Mouse (Mus musculus) stomach, embryonic 15.5 days (tissue): ENCODE measurements around the gene Rxfp4. TPM values are rescaled to one million over a fixed set of nuclear protein-coding genes. Genes with fewer than 3 reads are reported as not detected.
"Not testable (repeated sequence)": the region's sequence is repeated elsewhere in the genome, so short reads cannot be mapped to it uniquely, and the experiment has no call there.

Experiments used
- ATAC-seq: fragments of 200-750 bp; cut with Nextera tagmentation; 2 replicates; pipeline ENCODE4 v1.8.0; 2017; ENCODE audit warnings: low read depth, moderate number of reproducible peaks, moderate TSS enrichment; ENCODE audit not compliant: insufficient read depth, low FRiP score
- H3K27ac ChIP-seq: fragments of 300-500 bp; sonication (generic); 2 replicates; pipeline ENCODE4 v1.5.1; 2015; ENCODE audit warnings: mild to moderate bottlenecking, inconsistent platforms
- H3K27me3 ChIP-seq: fragments of 300-500 bp; sonication (generic); replicated peaks from 2 replicates; pipeline ENCODE4 v1.6.1; 2015; ENCODE audit warnings: inconsistent platforms
- H3K36me3 ChIP-seq: fragments of 300-500 bp; sonication (generic); 2 replicates; pipeline ENCODE4 v1.6.1; 2015; ENCODE audit warnings: inconsistent platforms
- H3K4me1 ChIP-seq: fragments of 300-500 bp; sonication (generic); 2 replicates; pipeline ENCODE4 v1.6.1; 2015; ENCODE audit warnings: inconsistent platforms
- H3K4me2 ChIP-seq: fragments of 300-500 bp; sonication (generic); 2 replicates; pipeline ENCODE4 v1.6.1; 2015; ENCODE audit warnings: mild to moderate bottlenecking, inconsistent platforms
- H3K4me3 ChIP-seq: fragments of 300-500 bp; sonication (generic); replicated peaks from 2 replicates; pipeline ENCODE4 v1.5.1; 2015; ENCODE audit warnings: inconsistent platforms
- H3K9ac ChIP-seq: fragments of 300-500 bp; sonication (generic); 2 replicates; pipeline ENCODE4 v1.6.1; 2015; ENCODE audit warnings: inconsistent platforms
- H3K9me3 ChIP-seq: fragments of 300-500 bp; sonication (generic); 2 replicates; pipeline ENCODE4 v1.6.1; 2016; ENCODE audit warnings: inconsistent platforms
- WGBS: fragments of 180-500 bp; shearing (Covaris S2); methylation state at CpG from one replicate; pipeline ENCODE4 v1.1.7; 2015; 5-methylcytosine and 5-hydroxymethylcytosine counted together
- polyA plus RNA-seq: library from polyadenylated mRNA; unstranded; fragments of >200 nt; fragmentation: Nextera tagmentation; extraction: Ambion mirVana; gene quantifications from 2 replicates; pipeline ENCODE4 v1.2.1, GENCODE M21; 2015

The Rxfp4 gene
- polyA plus RNA-seq, 1 experiment from 2014 or later: not detected

GRCm38 (mm10) chr3:88618074-88618871, 34.7 kb downstream of the Rxfp4 start:
- no peak for ATAC-seq
- WGBS: 70% methylated on average over 8 of the region's 8 CpGs
- no peak overlapping the region for H3K4me3 ChIP-seq
- H3K9ac ChIP-seq: no peak overlapping the region
- no peak overlapping the region for H3K27ac ChIP-seq
- H3K27me3 ChIP-seq: no peaks in the 10 kb centered on the region
- peaks cover 27% of the 10 kb centered on the region for H3K4me1 ChIP-seq
- H3K36me3 ChIP-seq: no peaks in the 10 kb centered on the region
- H3K4me2 ChIP-seq: no peak overlapping the region
- H3K9me3 ChIP-seq: no peaks in the 10 kb centered on the region

GRCm38 (mm10) chr3:88616951-88617500, 35.9 kb downstream of the Rxfp4 start:
- H3K4me3 ChIP-seq: peak overlapping the region; percentile 15; the same call in 1 of the 2 replicates
- no peaks in the 10 kb centered on the region for H3K36me3 ChIP-seq
- no peaks in the 10 kb centered on the region for H3K27me3 ChIP-seq
- H3K9ac ChIP-seq: no peak overlapping the region
- WGBS: 88% methylated on average over 3 of the region's 3 CpGs
- H3K9me3 ChIP-seq: no peaks in the 10 kb centered on the region
- no peak for ATAC-seq
- peak overlapping the region; percentile 41; the same call in 1 of the 2 replicates for H3K4me2 ChIP-seq
- H3K4me1 ChIP-seq: peaks cover 27% of the 10 kb centered on the region
- no peak overlapping the region for H3K27ac ChIP-seq

DNA sequence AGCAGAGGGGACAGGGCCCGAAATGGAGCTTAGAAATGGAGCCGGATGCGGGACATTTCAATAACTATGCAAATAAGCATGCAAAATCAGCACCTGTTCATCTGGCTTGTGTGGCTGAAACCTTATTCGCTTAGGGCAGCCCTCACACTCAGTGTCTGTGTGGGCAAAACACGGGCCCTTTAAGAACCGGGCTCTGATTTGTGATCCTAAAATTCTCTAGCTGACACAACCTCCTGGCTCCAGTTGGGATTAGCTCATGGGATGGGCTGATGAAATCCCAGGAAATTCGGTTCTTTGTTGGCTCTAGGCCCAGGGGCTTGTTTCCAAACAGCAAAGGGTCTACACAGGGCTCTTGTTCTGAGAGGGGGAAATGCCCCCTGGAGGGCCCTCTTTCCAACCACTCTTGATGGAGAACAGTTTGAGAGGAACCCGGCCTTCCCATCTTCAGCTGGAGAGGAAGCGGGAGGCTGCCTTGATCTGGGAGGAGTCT, 37.0 kb downstream of the Rxfp4 start:
- H3K27me3 ChIP-seq: no peaks in the 10 kb centered on the region
- ATAC-seq: no peak
- peaks cover 27% of the 10 kb centered on the region for H3K4me1 ChIP-seq
- H3K36me3 ChIP-seq: no peaks in the 10 kb centered on the region
- H3K27ac ChIP-seq: peak overlapping the region; percentile 52
- H3K9me3 ChIP-seq: no peaks in the 10 kb centered on the region
- WGBS: 43% methylated on average over 9 of the region's 9 CpGs
- no peak overlapping the region for H3K9ac ChIP-seq
- peak overlapping the region; percentile 41 for H3K4me2 ChIP-seq
- H3K4me3 ChIP-seq: peak overlapping the region; percentile 15; the same call in 1 of the 2 replicates

- H3K27me3 ChIP-seq: no peaks in the 10 kb centered on the region
- H3K9ac ChIP-seq: no peak overlapping the region
- H3K4me3 ChIP-seq: no peak overlapping the region; the same call in 1 of the 2 replicates
- peak overlapping the region; percentile 52 for H3K27ac ChIP-seq
- WGBS: 56% methylated on average over 5 of the region's 5 CpGs
- no peaks in the 10 kb centered on the region for H3K36me3 ChIP-seq
- H3K4me2 ChIP-seq: peak overlapping the region; percentile 41
- ATAC-seq: peak; percentile 74
- no peaks in the 10 kb centered on the region for H3K9me3 ChIP-seq
- H3K4me1 ChIP-seq: peaks cover 25% of the 10 kb centered on the region
Observed at GRCm38 (mm10) chr3:88615117-88615516, 37.8 kb downstream of the Rxfp4 start.

DNA sequence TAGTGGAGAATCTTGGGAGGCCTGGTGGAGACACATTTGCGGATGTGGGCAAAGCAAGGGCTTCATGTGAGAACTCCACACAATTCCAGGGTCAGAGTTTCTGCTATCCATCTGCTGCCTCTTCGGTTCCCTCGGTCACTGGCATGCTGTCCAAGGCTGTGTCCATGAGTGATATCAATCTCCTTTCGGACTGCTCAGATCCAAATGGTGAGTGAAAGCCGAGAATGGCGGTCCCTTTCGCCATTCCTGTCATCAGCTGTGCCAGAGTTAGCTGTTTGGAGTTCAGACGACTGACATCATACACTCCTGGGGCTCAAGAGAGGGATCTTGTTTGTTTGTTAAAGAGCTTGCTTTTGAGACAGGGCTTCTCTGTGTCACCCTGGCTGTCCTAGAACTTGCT, 38.5 kb downstream of the Rxfp4 start:
- 79% methylated on average over 8 of the region's 8 CpGs for WGBS
- Histone ChIP-seq H3K27me3 (no peaks in the 10 kb centered on the region), H3K4me2 (no peak overlapping the region), H3K9me3 (no peaks in the 10 kb centered on the region), H3K36me3 (no peaks in the 10 kb centered on the region), H3K4me3 (no peak overlapping the region), H3K4me1 (peaks cover 25% of the 10 kb centered on the region), H3K9ac (no peak overlapping the region), H3K27ac (no peak overlapping the region)
- no peak for ATAC-seq

DNA sequence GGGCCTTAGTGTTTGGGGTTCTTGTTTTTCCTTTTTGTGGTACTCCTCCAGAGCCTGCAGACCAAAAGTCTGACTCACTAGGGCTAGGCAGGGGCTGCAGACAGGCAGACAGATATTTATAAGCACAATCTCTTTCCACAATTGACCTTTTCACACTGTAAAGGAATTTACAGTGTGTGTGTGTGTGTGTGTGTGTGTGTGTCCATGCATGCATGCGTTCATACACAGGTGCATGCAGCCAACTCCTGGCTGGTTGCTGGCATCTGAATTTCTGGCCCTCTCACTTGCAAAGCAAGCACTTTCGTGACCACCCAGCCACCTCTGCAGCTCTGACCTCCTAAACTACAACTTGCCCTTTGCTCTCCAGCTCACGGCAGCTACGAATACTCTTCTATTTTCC, 43.9 kb downstream of the Rxfp4 start:
- no peaks in the 10 kb centered on the region for H3K9me3 ChIP-seq
- no peaks in the 10 kb centered on the region for H3K27me3 ChIP-seq
- no peak overlapping the region for H3K9ac ChIP-seq
- H3K36me3 ChIP-seq: no peaks in the 10 kb centered on the region
- H3K4me1 ChIP-seq: peaks cover 5% of the 10 kb centered on the region; the same call in 1 of the 2 replicates
- no peak overlapping the region for H3K27ac ChIP-seq
- no peak overlapping the region for H3K4me2 ChIP-seq
- ATAC-seq: no peak
- 50% methylated on average over 4 of the region's 4 CpGs for WGBS
- H3K4me3 ChIP-seq: no peak overlapping the region

DNA sequence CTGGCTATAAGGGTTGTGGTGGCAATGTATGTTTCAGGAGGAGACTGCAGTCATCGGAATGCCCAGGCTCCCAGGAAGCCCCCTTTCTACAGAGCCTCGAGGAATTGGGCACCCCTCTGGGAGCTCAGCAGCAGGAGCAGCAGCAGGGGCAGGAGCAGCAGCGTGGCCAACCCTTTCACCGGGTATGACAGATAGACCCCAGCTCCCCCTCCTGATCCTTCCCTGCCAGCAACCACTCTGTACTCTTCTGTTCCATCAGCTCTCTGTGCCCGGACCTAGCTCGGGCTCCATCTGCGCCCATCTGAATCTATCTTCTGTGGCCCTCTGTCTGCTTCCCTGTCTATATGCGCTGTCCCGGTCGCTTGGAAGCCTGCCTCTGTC, 45.2 kb downstream of the Rxfp4 start:
- Histone ChIP-seq H3K36me3 (no peaks in the 10 kb centered on the region), H3K9me3 (no peaks in the 10 kb centered on the region), H3K27me3 (no peaks in the 10 kb centered on the region), H3K9ac (peak overlapping the region; percentile 2; the same call in 1 of the 2 replicates), H3K4me1 (peaks cover 5% of the 10 kb centered on the region; the same call in 1 of the 2 replicates), H3K27ac (no peak overlapping the region), H3K4me2 (peak overlapping the region; percentile 49), H3K4me3 (no peak overlapping the region)
- WGBS: 27% methylated on average over 10 of the region's 10 CpGs
- ATAC-seq: peak; percentile 6; the same call in 1 of the 2 replicates

DNA sequence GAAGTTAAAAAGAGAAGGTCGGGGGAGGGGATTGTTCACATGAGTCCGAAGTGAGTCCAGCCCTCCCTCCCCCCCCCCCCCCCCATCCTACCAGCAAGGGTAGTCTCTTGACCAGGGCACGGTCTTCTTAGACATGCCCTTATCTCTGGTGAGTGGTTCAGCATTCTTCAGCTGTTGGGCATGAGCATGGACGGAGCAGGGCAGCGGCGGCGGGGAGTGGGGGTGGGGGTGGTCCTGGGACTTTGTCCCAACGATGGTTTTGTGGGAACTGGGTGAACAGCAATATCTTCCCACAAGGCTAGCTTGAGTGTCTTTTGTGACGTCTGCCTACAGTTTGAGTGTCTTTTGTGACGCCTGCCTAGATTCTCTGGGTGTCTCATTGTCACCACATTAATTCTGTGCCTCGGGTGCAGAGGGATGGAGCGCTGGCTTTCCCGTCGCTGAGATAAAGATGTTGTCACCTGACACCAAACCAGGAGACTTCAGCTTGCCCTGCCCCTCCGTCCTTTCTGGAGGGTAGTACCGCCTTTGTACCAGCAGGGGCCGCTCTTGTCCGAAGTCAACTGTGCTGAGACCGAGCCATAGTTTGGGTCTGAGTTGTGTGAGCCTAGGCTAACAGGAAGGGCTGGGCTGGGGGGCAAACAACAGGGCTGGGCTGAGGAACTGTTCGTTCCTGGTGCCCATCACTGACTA, 45.7 kb downstream of the Rxfp4 start:
- Histone ChIP-seq H3K4me2 (peak overlapping the region; percentile 49), H3K4me3 (peak overlapping the region; percentile 15; the same call in 1 of the 2 replicates), H3K9ac (peak overlapping the region; percentile 2; the same call in 1 of the 2 replicates), H3K4me1 (peaks cover 5% of the 10 kb centered on the region; the same call in 1 of the 2 replicates), H3K36me3 (no peaks in the 10 kb centered on the region), H3K9me3 (no peaks in the 10 kb centered on the region), H3K27me3 (no peaks in the 10 kb centered on the region), H3K27ac (no peak overlapping the region)
- peak; percentile 81 for ATAC-seq
- WGBS: under 1% methylated on average over 20 of the region's 20 CpGs

DNA sequence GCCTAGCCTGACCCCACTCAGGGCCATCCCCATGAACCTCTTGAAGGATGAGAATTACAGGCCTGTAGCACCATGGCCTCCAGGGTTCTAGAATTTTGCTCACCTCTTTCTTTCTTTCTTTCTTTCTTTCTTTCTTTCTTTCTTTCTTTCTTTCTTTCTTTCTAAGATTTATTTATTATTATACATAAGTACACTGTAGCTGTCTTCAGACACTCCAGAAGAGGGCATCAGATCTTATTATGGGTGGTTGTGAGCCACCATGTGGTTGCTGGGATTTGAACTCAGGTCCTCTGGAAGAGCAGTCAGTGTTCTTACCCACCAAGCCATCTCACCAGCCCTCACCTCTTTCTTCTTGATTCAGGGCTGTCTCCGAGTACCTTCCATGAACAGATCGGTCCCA, 47.3 kb downstream of the Rxfp4 start, which contains the start of gene Arhgef2:
Arhgef2 (plus strand) TSS at position 301 of the 400 bp plus-strand sequence.
- H3K9me3 ChIP-seq, H3K9ac ChIP-seq, H3K4me1 ChIP-seq, H3K27ac ChIP-seq, H3K36me3 ChIP-seq, H3K4me3 ChIP-seq, H3K27me3 ChIP-seq, H3K4me2 ChIP-seq, ATAC-seq: not testable (repeated sequence)
- WGBS: 95% methylated on average over 2 of the region's 2 CpGs

DNA sequence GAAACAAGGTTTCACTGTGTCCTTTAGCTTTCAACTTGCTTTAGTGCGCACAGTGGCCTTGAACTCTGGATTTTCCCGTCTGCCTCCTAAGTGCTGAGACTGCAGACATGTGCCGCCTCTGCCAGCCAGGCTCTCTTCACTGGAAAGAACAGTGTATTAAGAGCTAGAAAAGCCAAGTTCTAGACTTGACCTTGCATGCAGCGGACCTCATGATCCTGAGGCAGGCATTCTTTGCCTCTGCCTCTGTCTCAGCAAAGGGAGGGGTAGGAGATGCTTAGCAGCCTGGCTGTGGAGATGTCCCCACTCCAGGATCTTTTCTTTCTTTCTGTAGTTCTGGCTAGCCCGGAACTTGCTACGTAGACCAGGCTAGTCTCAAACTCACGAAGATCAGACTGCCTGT, 48.1 kb downstream of the Rxfp4 start:
- Histone ChIP-seq H3K4me3 (no peak overlapping the region), H3K4me1 (peaks cover 5% of the 10 kb centered on the region; the same call in 1 of the 2 replicates), H3K4me2 (no peak overlapping the region), H3K9ac (no peak overlapping the region), H3K27ac (no peak overlapping the region), H3K9me3 (no peaks in the 10 kb centered on the region), H3K36me3 (no peaks in the 10 kb centered on the region), H3K27me3 (no peaks in the 10 kb centered on the region)
- no peak for ATAC-seq
- 92% methylated on average over 7 of the region's 7 CpGs for WGBS

- Histone ChIP-seq H3K9ac (no peak overlapping the region), H3K9me3 (no peaks in the 10 kb centered on the region), H3K4me1 (peaks cover 5% of the 10 kb centered on the region; the same call in 1 of the 2 replicates), H3K4me3 (no peak overlapping the region), H3K36me3 (no peaks in the 10 kb centered on the region), H3K4me2 (no peak overlapping the region), H3K27me3 (no peaks in the 10 kb centered on the region), H3K27ac (no peak overlapping the region)
- WGBS: 19% methylated on average over 6 of the region's 6 CpGs
- ATAC-seq: peak; percentile 64; the same call in 1 of the 2 replicates
Observed at GRCm38 (mm10) chr3:88603714-88604161, 49.2 kb downstream of the Rxfp4 start.
